Mouse (Mus musculus): ENCODE data around the gene Adi1. TPM values are rescaled to one million over a fixed set of nuclear protein-coding genes. Genes with fewer than 3 reads are reported as not detected.

Gene Adi1
- polyA plus RNA-seq, 1 experiment from 2014 or later, result 45.5 TPM

DNA sequence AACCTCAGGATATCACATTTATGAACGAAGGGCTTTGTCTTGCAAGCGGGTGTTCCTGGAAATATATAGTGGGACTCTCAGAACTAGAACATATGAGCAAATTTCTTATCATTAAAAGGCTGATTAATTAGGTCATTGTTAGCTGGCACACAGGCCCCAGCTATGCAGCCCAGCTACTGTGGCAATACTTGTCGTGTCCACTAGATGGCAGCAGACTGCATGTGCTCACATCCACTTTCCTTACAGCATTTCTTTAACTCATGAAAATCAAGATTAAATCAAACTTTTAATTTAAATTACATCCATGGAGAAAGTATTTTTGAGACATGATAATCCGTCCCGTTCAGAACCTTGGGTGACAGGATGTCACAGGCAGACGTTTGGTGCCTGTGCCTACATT, 24.6 kb downstream of the Adi1 start:
- Histone ChIP-seq H3K27me3 (ENCODE audit: insufficient read depth, poor library complexity, severe bottlenecking) (peaks cover 38% of the 10 kb centered on the region), H3K4me3 (no peak overlapping the region), H3K27ac (peak overlapping the region; percentile 83), H3K36me3 (peaks cover 24% of the 10 kb centered on the region), H3K9me3 (no peaks in the 10 kb centered on the region), H3K4me1 (replicated peaks) (peaks cover 21% of the 10 kb centered on the region)
- 8% methylated on average over 6 of the region's 6 CpGs for WGBS
- DNase-seq (ENCODE audit: low spot score), result peak; percentile 67

DNA sequence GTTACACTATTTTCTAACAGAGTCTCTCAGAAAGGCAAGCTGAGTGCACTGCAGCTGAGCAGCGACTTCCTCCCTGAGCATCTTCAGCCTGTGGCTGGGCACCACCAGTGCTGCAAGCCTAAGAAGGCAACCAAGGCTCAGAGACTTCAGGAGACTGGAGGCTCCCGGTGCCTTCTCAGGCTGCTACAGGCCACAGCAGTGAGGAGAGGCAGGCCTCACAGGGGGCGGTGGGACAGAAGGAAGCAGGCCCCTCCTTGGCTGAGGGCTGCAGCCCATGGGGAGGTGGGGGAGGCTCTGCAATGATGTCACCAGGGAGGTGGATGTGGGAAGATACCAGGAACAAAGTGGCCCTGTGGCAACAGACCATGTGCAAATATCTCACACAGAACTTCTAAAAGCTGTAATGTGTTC, 25.1 kb downstream of the Adi1 start:
- Histone ChIP-seq H3K36me3 (peaks cover 19% of the 10 kb centered on the region), H3K27me3 (ENCODE audit: insufficient read depth, poor library complexity, severe bottlenecking) (peaks cover 41% of the 10 kb centered on the region), H3K9me3 (no peaks in the 10 kb centered on the region), H3K27ac (peak overlapping the region; percentile 83), H3K4me3 (no peak overlapping the region), H3K4me1 (replicated peaks) (peaks cover 26% of the 10 kb centered on the region)
- 40% methylated on average over 3 of the region's 3 CpGs for WGBS
- DNase-seq (ENCODE audit: low spot score), result no peak

DNA sequence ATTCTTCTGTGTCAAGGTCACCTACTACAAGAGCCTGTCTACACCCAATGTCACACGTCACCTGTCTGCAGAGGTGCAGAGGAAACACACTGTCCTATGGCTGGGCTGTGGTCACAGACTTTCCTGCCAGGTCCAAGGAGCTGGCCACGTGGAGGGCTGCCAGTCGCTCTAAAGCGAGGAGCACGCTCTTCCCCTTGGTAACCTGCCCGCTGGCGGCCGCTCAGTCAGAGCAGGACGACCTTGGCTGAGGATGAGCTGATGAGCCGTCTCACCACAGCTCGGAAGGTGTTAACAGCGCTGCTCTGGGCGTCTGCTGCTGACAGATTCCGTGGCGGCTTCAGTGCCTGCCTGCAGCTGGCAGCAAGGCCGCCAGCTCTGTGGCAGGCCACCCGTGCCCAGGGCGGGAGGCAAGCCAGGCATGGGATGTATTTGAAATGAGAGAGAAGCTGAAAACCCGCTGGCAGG, 25.6 kb downstream of the Adi1 start:
- DNase-seq (ENCODE audit: low spot score), result no peak
- Histone ChIP-seq H3K4me3 (no peak overlapping the region), H3K27ac (peak overlapping the region; percentile 50; the same call in 1 of the 2 replicates), H3K4me1 (replicated peaks) (peaks cover 30% of the 10 kb centered on the region), H3K36me3 (peaks cover 14% of the 10 kb centered on the region), H3K9me3 (no peaks in the 10 kb centered on the region), H3K27me3 (ENCODE audit: insufficient read depth, poor library complexity, severe bottlenecking) (peaks cover 46% of the 10 kb centered on the region)
- 84% methylated on average over 19 of the region's 19 CpGs for WGBS

DNA sequence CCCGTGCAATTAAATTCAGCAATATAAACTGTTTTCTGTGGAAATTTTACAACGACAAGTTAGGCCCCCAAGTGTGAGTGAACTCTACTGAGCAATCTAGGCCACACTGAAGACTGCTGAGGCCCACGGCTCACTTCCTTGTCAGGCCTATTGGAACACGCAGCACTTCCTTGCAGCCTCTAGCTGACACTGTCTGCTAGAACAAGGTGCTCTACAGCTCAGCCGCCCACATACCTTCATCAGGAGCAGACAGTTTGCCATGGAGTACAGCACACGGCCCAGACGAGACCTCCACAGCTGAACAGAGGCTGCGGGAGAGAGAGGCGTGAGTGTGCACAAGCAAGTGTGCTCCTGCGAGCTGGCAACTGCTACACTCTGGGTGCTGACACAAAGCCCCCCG, 26.3 kb downstream of the Adi1 start:
- Histone ChIP-seq H3K36me3 (peaks cover 12% of the 10 kb centered on the region), H3K9me3 (no peaks in the 10 kb centered on the region), H3K4me3 (no peak overlapping the region), H3K4me1 (replicated peaks) (peaks cover 32% of the 10 kb centered on the region), H3K27me3 (ENCODE audit: insufficient read depth, poor library complexity, severe bottlenecking) (peaks cover 53% of the 10 kb centered on the region), H3K27ac (no peak overlapping the region)
- no peak for DNase-seq (ENCODE audit: low spot score)
- WGBS, result 89% methylated on average over 11 of the region's 11 CpGs

DNA sequence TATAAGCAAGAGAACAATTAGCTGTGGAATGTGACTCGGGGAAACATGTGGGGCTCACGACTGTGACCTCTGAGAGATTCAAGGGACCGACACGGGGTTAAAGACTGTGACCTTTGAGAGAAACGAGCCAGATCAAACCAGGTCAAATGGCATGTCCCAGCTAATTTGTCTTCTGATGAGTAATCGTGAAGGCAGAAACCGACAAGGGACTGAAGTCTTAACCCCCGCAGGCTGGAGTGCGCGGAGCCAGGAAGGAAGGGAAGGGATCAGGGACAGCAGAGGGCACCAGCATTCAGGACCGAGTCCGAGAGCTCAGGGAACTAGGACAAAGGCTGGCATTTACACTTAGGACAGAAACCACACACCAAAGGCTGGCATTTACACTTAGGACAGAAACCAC, 29.4 kb downstream of the Adi1 start:
- Histone ChIP-seq H3K4me3 (no peak overlapping the region), H3K27ac (peak overlapping the region; percentile 73), H3K36me3 (peaks cover 11% of the 10 kb centered on the region), H3K27me3 (ENCODE audit: insufficient read depth, poor library complexity, severe bottlenecking) (peaks cover 84% of the 10 kb centered on the region), H3K4me1 (replicated peaks) (peaks cover 29% of the 10 kb centered on the region), H3K9me3 (no peaks in the 10 kb centered on the region)
- 5% methylated on average over 12 of the region's 12 CpGs for WGBS
- peak; percentile 60 for DNase-seq (ENCODE audit: low spot score)

DNA sequence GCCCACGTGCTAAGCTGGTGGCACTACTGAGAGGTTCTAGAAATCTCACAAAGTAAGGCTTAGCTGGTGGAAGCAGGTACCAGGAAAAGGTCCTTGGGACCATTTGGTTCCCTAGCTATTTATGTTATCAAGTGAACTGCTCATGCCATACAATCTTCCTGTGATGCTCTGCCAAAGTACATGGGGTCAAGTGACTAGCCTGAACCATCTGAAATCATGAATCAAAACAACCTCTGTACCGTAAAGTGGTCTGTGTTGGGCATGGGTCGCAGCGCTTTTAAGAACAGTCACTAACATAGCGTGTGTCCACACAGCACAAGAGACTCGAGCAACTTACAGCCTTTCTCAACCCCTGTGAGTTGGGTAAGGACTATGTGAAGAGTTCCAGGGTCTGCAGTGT, 30.2 kb downstream of the Adi1 start:
- H3K9me3 ChIP-seq, result no peaks in the 10 kb centered on the region
- peaks cover 88% of the 10 kb centered on the region for H3K27me3 ChIP-seq (ENCODE audit: insufficient read depth, poor library complexity, severe bottlenecking)
- DNase-seq (ENCODE audit: low spot score), result no peak
- peaks cover 24% of the 10 kb centered on the region for H3K4me1 ChIP-seq (replicated peaks)
- WGBS, result 90% methylated on average over 6 of the region's 6 CpGs
- peaks cover 19% of the 10 kb centered on the region for H3K36me3 ChIP-seq
- H3K27ac ChIP-seq, result 0 out of 2 replicates have a peak overlapping the region, but pooled peaks have one; percentile 73
- H3K4me3 ChIP-seq, result no peak overlapping the region

DNA sequence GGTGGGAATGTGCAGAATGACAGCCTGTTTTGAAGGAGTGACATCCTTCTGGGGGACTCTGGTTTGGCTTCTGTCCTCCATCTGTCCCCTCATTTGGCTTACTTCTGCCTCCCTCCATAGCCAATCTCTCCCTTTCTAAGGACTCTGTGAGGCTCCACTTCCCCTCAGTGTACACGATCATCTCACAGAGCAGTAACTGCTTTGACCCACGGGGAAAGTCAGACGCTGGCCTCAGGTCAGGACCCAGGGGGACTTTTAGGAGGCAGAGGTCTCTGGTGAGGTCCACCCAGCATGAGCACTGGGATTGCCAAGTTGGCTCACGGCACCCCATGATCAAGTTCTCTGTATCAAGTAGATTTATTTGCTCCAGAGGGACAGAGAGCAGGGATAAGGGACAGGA, 33.1 kb downstream of the Adi1 start:
- Histone ChIP-seq H3K27ac (no peak overlapping the region), H3K36me3 (peaks cover 44% of the 10 kb centered on the region), H3K9me3 (no peaks in the 10 kb centered on the region), H3K4me1 (replicated peaks) (peaks cover 19% of the 10 kb centered on the region), H3K4me3 (no peak overlapping the region), H3K27me3 (ENCODE audit: insufficient read depth, poor library complexity, severe bottlenecking) (peaks cover 60% of the 10 kb centered on the region)
- DNase-seq (ENCODE audit: low spot score), result no peak
- WGBS, result 87% methylated on average over 4 of the region's 4 CpGs

DNA sequence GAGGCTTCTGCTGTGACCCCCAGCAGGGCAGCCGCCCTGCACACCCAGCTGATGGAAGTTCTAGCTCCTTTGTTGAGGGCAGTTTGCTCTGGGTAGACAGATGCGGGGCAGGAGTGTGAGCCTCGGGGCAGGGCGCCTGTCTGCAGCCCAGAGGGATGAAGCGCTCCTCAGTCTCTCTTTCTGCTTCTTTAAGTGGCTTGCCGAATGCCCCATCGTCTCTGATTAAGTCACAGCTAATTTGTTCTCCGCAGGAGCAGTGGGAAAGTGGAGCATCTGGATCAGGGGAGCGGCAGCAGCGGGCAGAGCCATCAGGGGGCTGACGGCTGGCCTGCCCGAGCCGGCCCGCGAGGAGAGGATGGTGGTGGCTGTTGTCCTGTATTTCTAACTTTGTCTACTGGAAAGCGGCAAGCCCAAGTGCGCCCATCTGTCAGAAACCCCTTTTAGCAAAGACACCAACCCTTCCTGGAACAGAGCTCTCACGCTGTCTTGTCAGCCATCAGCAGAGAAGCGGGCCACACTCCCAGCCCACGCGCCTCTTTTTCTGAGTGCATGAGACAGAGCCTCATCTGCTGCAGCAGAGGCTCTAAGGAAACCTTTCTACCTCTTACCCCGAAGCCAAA, 35.6 kb downstream of the Adi1 start:
- no peak for DNase-seq (ENCODE audit: low spot score)
- Histone ChIP-seq H3K27ac (no peak overlapping the region), H3K9me3 (no peaks in the 10 kb centered on the region), H3K4me3 (no peak overlapping the region), H3K27me3 (ENCODE audit: insufficient read depth, poor library complexity, severe bottlenecking) (peaks cover 45% of the 10 kb centered on the region), H3K36me3 (peaks cover 50% of the 10 kb centered on the region), H3K4me1 (replicated peaks) (peaks cover under 1% of the 10 kb centered on the region; the same call in 1 of the 2 replicates)
- 74% methylated on average over 22 of the region's 22 CpGs for WGBS

DNA sequence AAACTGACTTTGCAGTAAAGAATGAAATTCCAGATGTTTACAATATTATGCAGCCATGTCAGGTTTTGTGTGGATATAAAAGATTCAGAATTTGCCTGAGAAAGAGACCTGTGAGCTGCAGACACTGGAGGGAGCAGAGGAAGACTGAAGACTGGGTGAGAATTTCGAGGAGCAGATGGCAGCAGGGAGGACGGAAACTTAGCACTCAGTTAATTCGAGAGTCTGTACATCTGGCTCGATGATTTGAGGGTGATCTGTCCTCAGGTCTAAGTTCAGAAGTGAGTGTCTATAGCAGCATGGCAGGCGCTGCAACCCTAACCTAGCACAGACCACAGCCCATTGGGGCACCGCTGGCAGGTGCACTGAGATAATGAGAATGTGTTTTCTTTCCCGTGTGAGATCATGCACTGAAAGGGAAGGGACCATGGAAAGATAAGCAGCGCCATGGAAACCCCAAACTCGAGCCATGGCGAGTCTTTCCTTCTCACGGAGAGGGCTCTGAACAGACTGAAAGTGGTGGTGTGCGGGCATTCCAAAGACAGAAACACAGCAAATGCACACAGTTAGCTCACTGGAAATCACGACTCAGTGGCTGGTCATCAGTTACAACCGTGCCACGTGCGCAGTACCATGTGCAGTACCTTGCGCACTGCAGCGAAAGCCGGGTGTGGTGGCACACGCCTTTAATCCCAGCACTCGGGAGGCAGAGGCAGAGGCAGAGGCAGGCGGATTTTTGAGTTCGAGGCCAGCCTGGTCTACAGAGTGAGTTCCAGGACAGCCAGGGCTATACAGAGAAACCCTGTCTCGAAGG, 40.0 kb downstream of the Adi1 start:
- no peak for DNase-seq (ENCODE audit: low spot score)
- H3K9me3 ChIP-seq, result no peaks in the 10 kb centered on the region
- H3K27ac ChIP-seq, result no peak overlapping the region
- peaks cover 61% of the 10 kb centered on the region for H3K36me3 ChIP-seq
- H3K4me1 ChIP-seq (replicated peaks), result peaks cover 15% of the 10 kb centered on the region
- no peak overlapping the region for H3K4me3 ChIP-seq
- 91% methylated on average over 24 of the region's 24 CpGs for WGBS
- peaks cover 1% of the 10 kb centered on the region; the same call in 1 of the 2 replicates for H3K27me3 ChIP-seq (ENCODE audit: insufficient read depth, poor library complexity, severe bottlenecking)

DNA sequence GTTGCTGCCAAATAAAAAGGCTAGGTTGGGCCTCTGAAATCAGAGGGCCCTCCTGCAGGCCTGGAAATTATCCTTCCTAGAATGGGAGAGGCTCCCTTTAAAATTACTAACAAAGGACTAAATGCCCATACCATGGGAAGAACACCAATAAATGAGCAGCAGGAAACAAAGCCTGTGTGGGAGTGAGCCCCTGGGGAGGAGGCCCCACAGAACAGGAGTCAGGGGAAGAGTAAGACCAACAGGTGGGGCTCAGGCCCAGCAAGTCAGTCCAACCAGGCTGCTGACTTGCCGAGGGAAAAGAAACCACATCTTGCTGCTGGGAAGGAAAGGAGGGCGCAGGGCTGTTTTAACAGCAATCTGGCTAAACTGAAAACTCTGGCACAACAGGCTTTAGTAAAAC, 42.0 kb downstream of the Adi1 start:
- H3K4me1 ChIP-seq (replicated peaks), result peaks cover 15% of the 10 kb centered on the region
- H3K4me3 ChIP-seq, result no peak overlapping the region
- H3K27me3 ChIP-seq (ENCODE audit: insufficient read depth, poor library complexity, severe bottlenecking), result no peaks in the 10 kb centered on the region
- no peaks in the 10 kb centered on the region for H3K9me3 ChIP-seq
- peaks cover 61% of the 10 kb centered on the region for H3K36me3 ChIP-seq
- no peak overlapping the region for H3K27ac ChIP-seq
- DNase-seq (ENCODE audit: low spot score), result no peak
- 69% methylated on average over 2 of the region's 2 CpGs for WGBS

DNA sequence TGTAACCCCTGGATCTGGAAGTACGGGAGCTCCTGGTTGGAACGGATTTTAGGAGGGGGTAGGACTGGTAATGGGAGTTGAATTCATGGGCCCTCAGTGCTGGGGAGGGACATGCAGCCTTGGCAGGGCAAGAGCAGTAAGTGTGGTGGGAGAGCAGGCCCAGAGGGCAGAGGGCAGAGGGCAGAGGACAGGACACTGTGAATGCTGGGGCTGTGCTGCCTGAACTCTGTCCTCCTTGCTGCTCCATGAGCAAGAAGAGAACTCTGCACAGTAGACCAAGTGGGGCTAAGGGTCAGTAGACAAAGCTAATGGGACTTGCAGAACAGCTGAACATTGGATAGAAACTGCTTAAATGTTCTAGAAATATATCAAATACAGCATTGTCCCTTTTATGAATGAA, 43.1 kb downstream of the Adi1 start:
- peaks cover 62% of the 10 kb centered on the region for H3K36me3 ChIP-seq
- H3K4me1 ChIP-seq (replicated peaks), result peaks cover 15% of the 10 kb centered on the region
- no peaks in the 10 kb centered on the region for H3K9me3 ChIP-seq
- H3K27ac ChIP-seq, result no peak overlapping the region
- DNase-seq (ENCODE audit: low spot score), result no peak
- no peak overlapping the region for H3K4me3 ChIP-seq
- no peaks in the 10 kb centered on the region for H3K27me3 ChIP-seq (ENCODE audit: insufficient read depth, poor library complexity, severe bottlenecking)
- WGBS, result 91% methylated on average over 2 of the region's 2 CpGs

DNA sequence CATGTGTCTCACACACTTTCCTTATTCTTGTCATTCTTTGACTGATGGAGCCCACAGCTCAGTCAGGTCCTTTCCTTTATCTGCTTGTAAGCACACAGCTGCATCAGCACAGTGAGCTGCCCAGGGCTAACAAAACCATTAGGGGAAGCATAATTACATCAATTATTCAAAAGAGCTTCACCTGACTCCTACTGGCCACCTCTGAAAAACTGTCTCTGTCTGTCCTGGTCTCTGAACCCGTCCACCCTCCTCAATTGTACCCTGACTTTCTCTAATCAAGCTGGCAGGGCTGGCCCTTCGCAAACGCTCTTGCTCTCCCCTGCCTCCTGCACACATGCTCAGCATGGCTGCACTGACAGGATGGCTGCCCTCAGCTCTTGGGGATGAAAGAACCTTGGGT, 49.3 kb downstream of the Adi1 start:
- no peaks in the 10 kb centered on the region for H3K27me3 ChIP-seq (ENCODE audit: insufficient read depth, poor library complexity, severe bottlenecking)
- H3K9me3 ChIP-seq, result no peaks in the 10 kb centered on the region
- no peak for DNase-seq (ENCODE audit: low spot score)
- peaks cover 5% of the 10 kb centered on the region for H3K4me1 ChIP-seq (replicated peaks)
- 81% methylated on average over 3 of the region's 3 CpGs for WGBS
- H3K36me3 ChIP-seq, result peaks cover 54% of the 10 kb centered on the region
- H3K27ac ChIP-seq, result no peak overlapping the region
- H3K4me3 ChIP-seq, result no peak overlapping the region

DNA sequence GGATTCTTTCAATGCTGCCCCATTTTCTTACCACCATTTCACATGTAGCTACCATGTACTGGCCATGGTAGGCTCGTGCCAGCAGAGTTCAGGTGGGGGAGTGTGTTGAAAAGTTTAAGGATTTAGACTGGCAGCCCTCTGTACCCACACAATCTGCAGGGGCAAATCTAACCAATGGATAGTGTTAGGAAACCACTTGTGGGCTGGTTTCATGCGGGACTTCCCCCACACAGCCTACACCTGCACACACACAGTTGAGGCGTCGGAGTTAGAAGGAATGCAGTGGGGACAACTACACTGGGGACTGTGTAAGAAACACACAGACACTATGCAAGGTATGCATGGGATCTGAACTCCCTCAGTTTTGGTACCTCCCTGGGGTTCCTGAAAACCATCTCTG, 51.2 kb downstream of the Adi1 start:
- no peaks in the 10 kb centered on the region for H3K9me3 ChIP-seq
- DNase-seq (ENCODE audit: low spot score), result no peak

More for the DNA sequence above, 51.2 kb downstream of the Adi1 start:
- WGBS, result 92% methylated on average over 4 of the region's 4 CpGs
- H3K36me3 ChIP-seq, result peaks cover 53% of the 10 kb centered on the region
- no peaks in the 10 kb centered on the region for H3K27me3 ChIP-seq (ENCODE audit: insufficient read depth, poor library complexity, severe bottlenecking)
- no peak overlapping the region for H3K27ac ChIP-seq
- H3K4me3 ChIP-seq, result no peak overlapping the region
- no peaks in the 10 kb centered on the region for H3K4me1 ChIP-seq (replicated peaks)
